Mouse (Mus musculus): Measurements from ENCODE around the gene Etl4.
"Not testable (repeated sequence)": the region's sequence is repeated elsewhere in the genome, so short reads cannot be mapped to it uniquely, and the experiment has no call there.

The Etl4 gene

GRCm38 (mm10) chr2:20168156-20168555 is 258.6 kb downstream of the Etl4 start:
- DNase-seq: no peak

DNA sequence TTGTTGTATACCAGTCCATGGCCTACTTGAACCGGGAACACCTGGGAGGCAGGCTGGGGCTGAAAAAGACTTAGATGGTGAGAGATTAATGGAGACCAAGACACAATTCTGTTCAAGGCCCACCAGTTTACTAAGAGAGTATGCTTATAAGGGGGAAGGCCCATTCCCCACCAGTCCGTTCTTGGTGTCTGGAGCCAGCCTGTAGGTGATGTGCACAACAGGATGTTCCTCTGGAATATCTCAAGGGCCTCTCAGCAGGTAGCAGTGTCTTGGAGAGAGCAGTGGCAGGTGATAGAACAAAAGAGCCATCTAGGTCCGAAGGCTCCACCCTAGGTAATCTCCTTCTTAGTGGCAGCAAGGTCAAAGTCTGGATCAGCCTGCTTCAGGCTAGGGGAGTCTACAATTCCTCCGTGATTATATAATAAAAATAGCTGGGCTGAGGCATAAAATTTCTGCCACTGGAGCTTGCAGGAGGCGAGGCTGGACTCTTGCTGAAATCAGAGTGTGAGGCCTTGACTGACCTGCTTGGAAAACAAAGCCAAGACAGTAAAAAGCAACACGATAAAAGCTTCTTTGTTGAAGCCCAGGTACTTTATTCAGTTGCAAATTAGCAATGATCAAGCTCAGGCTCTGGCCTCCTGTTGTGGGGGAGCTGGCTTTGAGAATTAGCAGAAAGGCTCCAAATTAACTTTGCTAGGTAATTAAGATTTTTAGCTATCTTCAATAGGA is 267.0 kb downstream of the Etl4 start:
- DNase-seq: not testable (repeated sequence)

DNA sequence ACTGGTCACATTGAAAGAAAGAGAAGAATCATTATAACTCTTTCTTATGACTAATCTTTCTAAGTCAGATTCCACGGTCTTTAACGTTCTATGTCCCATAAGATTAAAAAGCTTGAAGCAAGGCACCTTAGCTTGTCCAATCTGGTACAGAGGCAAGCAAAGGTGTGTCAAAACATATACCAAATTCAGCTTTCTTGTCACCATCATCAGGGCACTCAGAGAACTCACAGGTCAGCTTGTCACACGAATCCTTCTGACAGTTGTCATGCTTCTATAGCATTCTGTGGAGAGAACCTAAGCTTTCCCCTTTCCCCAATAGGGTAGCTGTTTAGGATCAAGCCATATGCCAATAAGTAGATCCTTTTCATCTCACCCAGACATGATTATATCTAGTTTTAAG is 267.7 kb downstream of the Etl4 start:
- DNase-seq: not testable (repeated sequence)

- DNase-seq: not testable (repeated sequence)
These were observed 271.0 kb downstream of the Etl4 start for GRCm38 (mm10) chr2:20180561-20180960.

GRCm38 (mm10) chr2:20187223-20187622 is 277.6 kb downstream of the Etl4 start:
- not testable (repeated sequence) for DNase-seq

DNA sequence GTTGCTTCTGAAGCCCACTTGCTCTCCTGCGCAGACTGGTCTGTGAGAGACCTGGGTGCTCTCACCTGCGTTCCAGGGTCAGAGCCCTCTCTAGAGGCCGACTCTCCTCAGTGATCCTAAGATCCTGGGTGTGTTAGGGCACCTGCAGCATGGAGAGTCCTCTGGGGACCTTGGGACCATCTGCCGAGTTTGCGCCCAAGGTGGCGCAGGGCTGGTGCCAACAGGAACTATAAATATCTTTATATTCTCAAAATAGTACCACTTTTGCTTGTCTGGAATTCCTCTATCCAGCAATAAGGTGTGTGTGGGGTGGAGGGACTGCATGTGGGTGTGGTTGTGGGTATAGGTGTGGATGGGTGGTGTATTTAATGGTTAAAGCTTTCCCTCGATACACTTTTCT is 293.4 kb downstream of the Etl4 start:
- no peak for DNase-seq

DNA sequence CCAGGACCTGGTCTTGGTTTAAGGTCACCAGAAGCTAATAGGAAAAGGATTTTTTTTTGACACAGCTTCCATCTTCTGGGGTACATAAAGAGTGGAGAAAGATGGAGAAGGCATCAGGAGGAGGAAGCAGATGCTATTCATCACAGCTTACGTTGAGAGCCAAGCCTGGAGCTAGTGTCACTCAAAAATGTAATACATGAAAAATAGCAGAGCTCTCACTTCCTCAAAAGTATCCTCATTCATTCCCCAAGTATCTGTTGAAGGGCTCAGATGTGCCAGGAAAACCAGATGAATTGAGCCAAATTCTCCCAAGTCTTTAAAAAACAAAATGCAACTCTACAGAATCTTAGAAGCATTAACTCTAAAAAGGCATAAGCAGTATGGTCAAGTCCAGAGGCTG is 297.1 kb downstream of the Etl4 start:
- DNase-seq: no peak

- no peak for DNase-seq
These were observed 299.2 kb downstream of the Etl4 start for GRCm38 (mm10) chr2:20208683-20209194.

DNA sequence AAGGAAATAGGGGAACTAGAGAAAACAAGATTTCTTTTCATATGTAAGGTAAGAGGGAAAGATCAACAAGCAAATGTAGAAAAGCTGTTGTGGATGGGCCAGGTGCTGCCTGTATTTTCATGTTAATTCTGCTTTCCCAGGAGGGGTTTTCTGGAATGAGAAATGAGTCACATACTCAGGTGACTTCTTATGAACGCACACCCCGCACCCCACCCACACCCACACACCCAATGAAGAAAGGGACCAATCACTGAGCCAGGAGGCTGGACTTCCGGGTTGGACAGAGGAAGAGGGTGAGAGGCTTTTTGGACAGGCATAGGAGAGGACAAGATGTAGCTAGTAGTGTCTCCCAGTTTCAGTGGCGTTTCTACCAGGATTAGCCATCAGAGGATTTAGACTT is 299.8 kb downstream of the Etl4 start:
- DNase-seq: no peak

DNA sequence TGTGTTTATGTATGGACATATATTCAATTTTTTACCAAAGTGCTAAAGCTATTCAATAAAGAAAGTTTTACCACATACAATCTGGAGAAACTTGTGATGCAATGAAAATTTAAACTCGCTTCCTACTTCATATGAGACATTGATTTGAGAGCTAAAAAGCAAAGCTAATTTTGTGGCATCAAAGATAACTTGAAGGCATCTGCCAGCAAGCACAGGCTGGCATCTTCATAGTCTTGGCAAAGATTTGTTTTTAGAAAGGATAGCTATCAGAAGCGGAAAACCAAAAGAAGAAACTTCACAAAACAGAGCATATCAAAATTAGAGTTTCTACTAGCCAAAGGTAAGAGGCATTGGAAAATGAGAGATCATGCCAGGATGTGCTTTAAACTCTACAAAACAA is 306.7 kb downstream of the Etl4 start:
- DNase-seq: no peak

- DNase-seq: no peak
These were observed 307.3 kb downstream of the Etl4 start for GRCm38 (mm10) chr2:20216686-20217437.

GRCm38 (mm10) chr2:20231371-20231770 is 321.8 kb downstream of the Etl4 start:
- DNase-seq: no peak

GRCm38 (mm10) chr2:20248043-20248664 is 338.6 kb downstream of the Etl4 start:
- DNase-seq: no peak

DNA sequence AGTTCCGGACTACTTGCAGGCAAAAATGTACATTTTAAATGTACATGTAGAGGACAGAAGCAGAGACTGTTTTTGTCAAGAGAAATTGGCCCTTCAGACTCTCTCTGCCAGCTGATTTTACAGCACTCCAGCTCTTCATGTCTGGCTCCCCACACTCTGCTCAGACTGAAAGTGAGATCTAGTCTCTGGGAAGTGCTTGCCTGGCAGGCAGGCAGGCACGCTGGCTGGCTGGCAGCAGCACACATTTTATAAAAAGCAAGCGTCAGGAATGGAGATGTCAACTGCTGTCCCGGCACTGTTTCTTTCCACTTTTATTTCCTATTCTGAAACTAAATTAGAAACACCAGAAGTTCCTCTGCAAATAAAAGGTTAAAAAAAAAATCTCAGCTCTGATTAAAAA is 339.8 kb downstream of the Etl4 start:
- DNase-seq: no peak

- peak in 1 of 2 experiments; percentile 1 for DNase-seq
These were observed 366.5 kb downstream of the Etl4 start for GRCm38 (mm10) chr2:20276124-20276523.

DNA sequence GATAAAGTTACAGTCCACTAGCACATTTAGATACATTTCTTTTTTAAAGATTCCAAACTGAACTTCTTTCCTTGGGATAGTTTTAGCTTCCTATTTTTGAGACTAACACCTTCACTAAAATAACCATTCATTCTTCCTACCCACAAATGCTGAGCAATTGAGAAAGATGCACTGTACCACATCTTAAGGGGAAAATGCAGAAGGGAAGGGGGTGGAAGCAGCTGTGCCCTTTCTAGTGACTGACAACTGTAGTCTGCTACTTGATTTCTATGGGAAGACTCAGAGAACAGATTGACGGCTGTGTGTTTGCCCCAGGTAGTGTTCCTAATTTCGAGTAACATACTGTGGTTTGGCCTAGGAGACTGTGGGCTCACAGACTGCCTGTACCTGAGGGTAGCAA is 372.3 kb downstream of the Etl4 start:
- no peak for DNase-seq

DNA sequence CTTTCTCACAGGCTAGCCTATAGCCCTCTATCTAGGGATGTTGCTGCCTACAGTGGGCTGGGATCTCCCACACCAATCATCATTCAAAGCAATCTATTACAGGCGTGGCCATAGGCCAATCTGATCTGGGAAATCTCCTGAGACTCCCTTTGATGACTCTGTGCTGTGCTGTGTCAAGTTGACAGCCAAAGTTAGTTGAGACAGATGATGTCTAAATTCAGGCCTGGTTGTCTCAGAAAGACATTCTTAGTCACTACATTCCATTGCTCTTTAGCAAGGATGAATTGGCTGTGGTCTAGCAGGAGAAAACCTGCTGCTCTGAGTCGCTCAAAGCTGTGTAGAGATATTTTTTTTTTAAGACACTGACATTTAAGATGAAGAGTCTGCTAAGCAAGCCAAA is 374.8 kb downstream of the Etl4 start:
- no peak for DNase-seq

DNA sequence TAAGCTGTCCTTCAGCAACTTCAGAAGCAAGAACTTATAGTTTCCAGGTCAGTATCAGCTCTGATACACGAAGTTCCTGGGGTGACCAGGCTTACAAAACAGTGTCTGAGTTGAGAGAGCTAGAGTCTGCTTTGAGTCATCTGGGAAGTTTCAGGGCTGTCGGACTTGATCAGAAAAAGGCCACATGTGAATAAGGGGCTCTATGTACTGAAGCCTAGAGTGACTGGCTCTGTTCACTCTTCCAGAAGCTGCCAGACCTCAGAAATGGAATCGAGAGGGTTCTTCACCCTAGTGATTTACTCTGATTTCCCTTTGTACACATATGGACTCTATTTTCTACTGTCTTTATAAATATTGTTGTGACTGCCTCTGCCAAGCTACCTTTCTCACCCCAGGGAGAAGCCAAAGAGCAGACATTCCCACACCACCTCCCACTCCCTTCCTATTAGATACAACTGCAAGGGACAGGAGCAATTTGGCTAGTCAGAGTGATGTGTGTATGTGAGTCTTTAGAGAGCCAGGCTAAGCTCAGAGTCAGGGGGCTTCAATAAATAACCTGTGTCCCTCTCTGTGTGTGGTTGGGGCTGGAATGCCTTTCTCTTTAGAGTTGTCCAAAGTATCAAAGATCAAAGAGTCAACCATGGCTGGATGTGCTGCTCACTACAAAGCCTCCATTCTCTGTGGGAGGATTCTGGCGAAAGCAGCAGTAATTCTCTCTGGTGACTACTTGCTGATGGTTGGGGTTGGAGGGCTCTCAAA is 381.6 kb downstream of the Etl4 start:
- DNase-seq: no peak

- DNase-seq: no peak
These were observed 382.1 kb downstream of the Etl4 start for GRCm38 (mm10) chr2:20291741-20292110.

- DNase-seq: no peak
These were observed 383.8 kb downstream of the Etl4 start for GRCm38 (mm10) chr2:20293336-20293735.

DNA sequence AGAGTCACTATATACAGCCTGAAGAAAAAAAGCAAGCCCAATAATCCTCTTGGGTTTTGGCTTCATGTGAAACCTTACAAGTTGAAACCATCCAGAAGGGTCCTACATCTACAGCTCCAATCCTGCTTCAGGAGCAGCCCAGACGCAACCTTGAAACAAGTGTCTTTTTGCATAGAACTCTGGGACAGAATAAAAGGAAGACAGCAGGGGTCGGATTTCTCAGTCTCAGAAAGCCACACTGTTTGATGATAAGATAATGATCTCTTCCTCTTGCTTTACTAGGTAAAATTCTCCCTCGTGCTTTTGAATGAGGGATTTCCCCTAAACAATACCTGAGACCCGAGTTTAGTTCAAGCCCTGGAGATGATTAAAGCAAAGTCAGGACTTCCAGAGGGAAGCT is 385.0 kb downstream of the Etl4 start:
- DNase-seq: no peak

DNA sequence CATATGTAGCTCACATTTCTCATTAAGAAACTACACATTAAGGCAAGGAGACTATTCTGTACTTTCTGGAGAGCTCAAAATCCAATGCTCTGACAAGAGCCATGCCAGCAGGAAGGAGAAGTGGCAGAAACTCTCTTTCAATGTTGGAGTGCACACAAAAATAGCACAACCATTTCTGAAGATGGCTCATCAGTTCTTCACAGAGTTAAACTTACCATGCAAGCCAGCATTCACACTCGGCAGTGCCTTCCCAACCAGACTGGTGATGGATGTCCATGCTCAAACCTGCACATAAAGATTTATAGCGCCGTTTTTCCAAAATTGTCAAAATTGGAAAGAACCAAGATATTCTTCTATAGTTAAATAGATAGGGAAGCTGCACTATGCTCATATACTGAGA is 392.9 kb downstream of the Etl4 start:
- DNase-seq: no peak

DNA sequence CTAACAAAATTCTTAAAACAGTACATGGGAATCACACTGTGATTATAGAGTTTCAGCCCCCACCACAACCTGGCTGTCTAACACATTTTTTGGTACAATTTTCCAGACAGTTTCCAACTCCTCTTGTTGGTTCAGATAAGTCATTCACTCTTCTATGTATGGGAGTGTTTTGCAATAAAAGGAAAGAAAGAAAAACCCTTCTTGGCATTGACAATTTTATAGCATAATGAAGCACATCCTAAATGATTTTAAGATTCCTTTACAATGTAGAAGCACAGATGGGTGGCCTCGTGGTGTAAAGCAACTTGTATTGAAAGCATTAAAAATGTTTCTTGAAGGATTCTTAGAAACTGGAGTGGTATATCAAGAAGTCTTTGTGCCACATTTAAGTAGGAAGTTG is 415.4 kb downstream of the Etl4 start:
- DNase-seq: no peak
